Mouse (Mus musculus) neural tube, embryonic 10.5 days (tissue): Measurements from ENCODE around the gene Ndufb8.

Experiments used
- DNase-seq: peaks from one replicate; pipeline ENCODE4 v3.0.0-alpha.2; 2017; ENCODE audit warnings: low spot score; ENCODE audit errors: extremely low spot score

Gene Ndufb8

GRCm38 (mm10) chr19:44535376-44535775 lies 19.9 kb downstream of the Ndufb8 start:
- DNase-seq: no peak

GRCm38 (mm10) chr19:44530018-44530417 lies 25.2 kb downstream of the Ndufb8 start:
- no peak for DNase-seq

- no peak for DNase-seq
Measured at GRCm38 (mm10) chr19:44525551-44526205, 29.6 kb downstream of the Ndufb8 start.

GRCm38 (mm10) chr19:44519152-44519551 lies 36.1 kb downstream of the Ndufb8 start:
- DNase-seq: no peak

- no peak for DNase-seq
Measured at GRCm38 (mm10) chr19:44517996-44518768, 37.1 kb downstream of the Ndufb8 start.

GRCm38 (mm10) chr19:44515769-44516168 lies 39.5 kb downstream of the Ndufb8 start:
- no peak for DNase-seq

- DNase-seq: peak; percentile 54
Measured at GRCm38 (mm10) chr19:44514521-44515451, 40.5 kb downstream of the Ndufb8 start.

- no peak for DNase-seq
Measured at GRCm38 (mm10) chr19:44513921-44514482, 41.2 kb downstream of the Ndufb8 start.

- DNase-seq: peak; percentile 48
Measured at GRCm38 (mm10) chr19:44513054-44513833, 42.0 kb downstream of the Ndufb8 start.

- no peak for DNase-seq
Measured at GRCm38 (mm10) chr19:44512601-44513000, 42.6 kb downstream of the Ndufb8 start.

GRCm38 (mm10) chr19:44511451-44512231 lies 43.6 kb downstream of the Ndufb8 start:
- DNase-seq: peak; percentile 79

GRCm38 (mm10) chr19:44510534-44511175 lies 44.6 kb downstream of the Ndufb8 start:
- DNase-seq: peak; percentile 39

GRCm38 (mm10) chr19:44502741-44503140 lies 52.5 kb downstream of the Ndufb8 start:
- no peak for DNase-seq

- DNase-seq: no peak
Measured at GRCm38 (mm10) chr19:44501925-44502324, 53.3 kb downstream of the Ndufb8 start.

- DNase-seq: no peak
Measured at GRCm38 (mm10) chr19:44500240-44500639, 55.0 kb downstream of the Ndufb8 start.

- DNase-seq: no peak
Measured at GRCm38 (mm10) chr19:44498936-44499335, 56.3 kb downstream of the Ndufb8 start.
